Mouse (Mus musculus): ENCODE measurements at regions not wholly inside any gene's neighbourhood (a gene's known extent, or its start where the extent isn't known, plus 50 kb on each side); places are given as distances from the start of the nearest gene placed in this dataset.
A peak's percentile ranks its signal among the peaks of the same experiment; 100 is the strongest.

GRCm38 (mm10) chr2:94983484-94983883 is 545.5 kb upstream of the Api5 start:
- DNase-seq = no peak

GRCm38 (mm10) chr2:94963520-94963919 is 525.6 kb upstream of the Api5 start:
- no peak for DNase-seq

GRCm38 (mm10) chr2:94945646-94946045 is 507.7 kb upstream of the Api5 start:
- no peak for DNase-seq

GRCm38 (mm10) chr2:94932115-94932514 is 494.2 kb upstream of the Api5 start:
- no peak for DNase-seq

GRCm38 (mm10) chr2:94919361-94919760 is 481.4 kb upstream of the Api5 start:
- peak; percentile 30 to 37 for DNase-seq

GRCm38 (mm10) chr2:94918062-94918461 is 480.1 kb upstream of the Api5 start:
- no peak for DNase-seq

- no peak for DNase-seq
Observed at GRCm38 (mm10) chr2:94901580-94901979, 463.6 kb upstream of the Api5 start.
